Mouse (Mus musculus): Measurements from ENCODE around the gene Camkmt.

Gene Camkmt

GRCm38 (mm10) chr17:85463497-85464392 is 373.4 kb downstream of the Camkmt start:
- DNase-seq (ENCODE audit: low spot score), result no peak

DNA sequence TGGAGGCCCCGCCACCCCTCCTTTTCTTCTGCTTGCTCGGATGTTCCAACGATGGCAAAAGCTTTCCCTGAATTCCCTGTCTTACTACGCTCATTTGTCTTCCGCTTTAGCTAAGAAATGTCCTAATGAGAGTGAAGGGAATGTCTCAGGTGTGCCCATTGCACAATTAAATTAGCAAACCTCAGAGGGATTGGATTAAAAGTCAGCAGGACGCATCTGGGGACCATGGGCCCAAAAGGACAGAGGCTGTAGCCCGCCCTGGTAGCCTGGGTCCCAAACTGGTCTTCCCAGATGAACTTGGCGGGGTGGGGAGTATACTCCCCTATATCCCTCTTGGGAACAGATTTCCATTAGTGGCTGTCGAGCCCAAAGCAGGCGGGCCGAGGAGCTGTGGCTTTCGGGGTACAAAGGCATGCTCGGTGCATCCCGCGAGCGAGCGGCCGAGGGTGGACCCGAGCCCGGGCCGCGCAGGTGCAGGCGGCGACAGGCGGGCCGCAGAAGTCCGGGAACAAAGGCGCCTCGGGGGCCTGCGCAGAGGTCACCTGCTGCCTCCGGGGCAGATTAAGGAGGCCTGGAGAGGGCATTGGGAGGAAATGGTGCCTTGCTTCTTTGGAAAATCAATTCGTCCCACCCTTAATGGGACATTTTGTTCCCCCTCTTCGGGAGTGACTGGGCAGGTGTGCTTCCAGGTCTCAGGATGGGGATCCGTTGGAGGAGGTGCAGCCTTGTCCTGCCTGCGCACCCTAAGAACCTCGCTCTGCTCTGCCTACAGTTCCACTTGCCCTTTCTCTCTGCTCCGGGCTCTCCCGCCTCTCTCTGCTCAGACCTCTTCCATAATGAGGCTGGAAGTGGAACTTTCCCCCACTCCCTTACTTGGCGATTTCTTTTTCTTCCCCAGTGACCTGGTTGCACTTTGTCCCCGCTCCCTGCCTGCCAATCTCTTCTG is 374.4 kb downstream of the Camkmt start:
- DNase-seq (ENCODE audit: low spot score), result no peak

DNA sequence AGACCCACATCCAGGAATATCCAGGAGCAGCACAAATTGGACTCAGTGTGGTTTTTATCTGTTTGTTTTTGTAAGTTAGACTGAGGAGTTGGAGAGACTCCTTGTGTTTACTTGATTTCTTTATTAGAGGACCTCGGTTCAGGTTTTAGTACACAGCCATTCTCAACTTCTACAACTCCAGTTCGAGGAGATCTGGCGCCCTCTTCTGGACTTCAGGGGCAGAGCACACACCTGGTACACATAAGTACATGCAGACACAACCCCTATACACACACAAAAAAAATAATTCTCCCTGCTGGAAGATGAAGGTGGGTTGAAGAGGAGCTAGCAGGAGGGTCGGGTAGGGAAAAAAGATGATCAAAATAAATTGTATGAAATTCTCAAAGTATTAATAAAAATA is 379.4 kb downstream of the Camkmt start:
- DNase-seq (ENCODE audit: low spot score), result no peak

GRCm38 (mm10) chr17:85472687-85473202 is 382.4 kb downstream of the Camkmt start:
- DNase-seq (ENCODE audit: low spot score), result no peak

GRCm38 (mm10) chr17:85473217-85473616 is 382.9 kb downstream of the Camkmt start:
- no peak for DNase-seq (ENCODE audit: low spot score)

DNA sequence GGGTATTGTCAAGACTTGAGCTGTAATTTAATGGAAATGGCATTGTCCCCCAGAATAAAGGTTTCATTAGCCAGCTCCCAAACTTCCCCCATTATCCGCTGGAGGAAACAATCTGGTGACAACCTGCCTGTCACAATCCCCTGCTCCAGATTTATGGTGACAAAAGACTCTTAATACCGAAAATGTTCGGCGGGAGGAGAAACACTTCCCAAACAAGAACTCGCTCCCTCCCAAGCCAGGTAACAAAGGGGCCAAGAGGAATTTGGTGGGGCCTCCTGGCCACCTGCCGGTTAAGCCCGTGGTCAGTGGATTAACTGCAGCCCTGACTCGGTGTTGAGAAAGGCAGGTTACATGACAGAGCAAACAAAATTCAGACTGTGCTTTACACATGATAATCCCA is 383.5 kb downstream of the Camkmt start:
- no peak for DNase-seq (ENCODE audit: low spot score)

DNA sequence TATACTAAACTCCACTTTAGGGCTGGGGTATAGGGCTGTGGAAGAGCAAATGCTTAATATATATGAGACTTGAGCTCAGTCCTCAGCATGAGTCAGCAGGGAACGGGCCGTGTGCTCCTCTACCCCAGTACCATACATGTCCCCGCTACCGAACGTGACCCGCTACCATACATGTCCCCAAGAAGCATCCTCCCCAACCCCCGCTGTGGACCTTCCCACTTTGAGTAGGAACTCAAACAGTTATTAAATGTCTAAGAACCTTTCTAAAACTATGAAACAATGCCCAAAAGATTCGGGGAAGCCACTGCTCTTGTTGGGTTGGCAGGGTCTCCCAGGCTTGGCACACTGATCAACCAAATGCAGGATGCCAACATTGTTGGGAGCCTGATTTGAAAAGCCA is 390.9 kb downstream of the Camkmt start:
- DNase-seq (ENCODE audit: low spot score), result no peak

DNA sequence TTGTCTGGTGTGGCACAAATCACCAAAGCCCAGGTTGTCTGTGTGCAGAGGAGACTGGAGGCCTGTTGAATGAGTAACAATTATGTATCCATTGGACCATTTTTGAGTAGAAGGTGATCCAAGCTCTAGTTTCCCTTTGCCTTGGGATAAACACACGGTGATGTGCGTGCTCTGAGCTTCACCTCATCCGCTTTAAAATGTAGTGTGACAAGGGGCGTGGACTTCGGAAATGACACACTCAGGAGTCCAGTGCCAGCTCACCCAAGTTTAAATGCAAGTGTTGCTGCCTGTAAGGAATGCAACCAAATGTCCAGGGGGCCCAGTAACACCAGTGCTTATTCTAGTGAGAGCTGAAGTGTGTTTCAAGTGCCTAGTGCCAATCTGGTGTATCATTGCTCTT is 392.7 kb downstream of the Camkmt start:
- no peak for DNase-seq (ENCODE audit: low spot score)

DNA sequence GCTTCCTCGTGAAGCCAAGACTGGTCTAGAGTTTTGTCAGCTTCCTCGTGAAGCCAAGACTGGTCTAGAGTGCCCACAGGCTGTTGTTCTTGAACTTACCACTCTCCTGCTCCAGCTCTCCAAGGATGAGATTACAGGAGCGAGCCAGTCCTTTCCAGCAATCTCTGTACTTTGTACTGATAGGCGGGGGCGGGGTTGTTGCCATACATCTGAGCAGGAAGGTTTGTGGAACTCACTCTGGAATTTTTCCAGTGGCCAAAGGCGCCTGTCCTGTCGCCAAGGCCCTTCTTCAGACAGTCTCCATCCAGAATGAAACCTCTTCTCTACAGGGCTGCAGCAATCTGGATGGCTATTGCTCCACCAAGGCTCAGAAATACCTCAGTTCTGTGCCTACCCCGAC is 393.7 kb downstream of the Camkmt start:
- DNase-seq (ENCODE audit: low spot score), result no peak

DNA sequence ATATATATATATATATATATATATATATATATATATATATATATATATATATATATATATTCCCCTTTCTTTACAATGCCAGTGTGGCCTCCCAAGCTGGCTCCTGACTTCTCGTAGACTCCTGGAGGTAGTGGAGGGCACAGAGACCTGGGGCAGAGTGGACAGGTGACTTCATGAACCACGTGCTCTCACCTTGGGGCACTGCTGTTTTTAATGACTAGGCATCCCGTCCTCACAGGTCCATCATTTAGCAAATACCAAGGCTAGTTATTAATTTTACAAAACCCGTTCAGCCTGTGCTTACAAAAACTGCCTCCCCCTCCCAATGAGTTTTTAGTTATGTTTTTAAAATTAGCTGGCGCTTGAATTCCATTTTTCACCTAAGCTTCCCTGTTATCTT is 394.2 kb downstream of the Camkmt start:
- DNase-seq (ENCODE audit: low spot score), result no peak

DNA sequence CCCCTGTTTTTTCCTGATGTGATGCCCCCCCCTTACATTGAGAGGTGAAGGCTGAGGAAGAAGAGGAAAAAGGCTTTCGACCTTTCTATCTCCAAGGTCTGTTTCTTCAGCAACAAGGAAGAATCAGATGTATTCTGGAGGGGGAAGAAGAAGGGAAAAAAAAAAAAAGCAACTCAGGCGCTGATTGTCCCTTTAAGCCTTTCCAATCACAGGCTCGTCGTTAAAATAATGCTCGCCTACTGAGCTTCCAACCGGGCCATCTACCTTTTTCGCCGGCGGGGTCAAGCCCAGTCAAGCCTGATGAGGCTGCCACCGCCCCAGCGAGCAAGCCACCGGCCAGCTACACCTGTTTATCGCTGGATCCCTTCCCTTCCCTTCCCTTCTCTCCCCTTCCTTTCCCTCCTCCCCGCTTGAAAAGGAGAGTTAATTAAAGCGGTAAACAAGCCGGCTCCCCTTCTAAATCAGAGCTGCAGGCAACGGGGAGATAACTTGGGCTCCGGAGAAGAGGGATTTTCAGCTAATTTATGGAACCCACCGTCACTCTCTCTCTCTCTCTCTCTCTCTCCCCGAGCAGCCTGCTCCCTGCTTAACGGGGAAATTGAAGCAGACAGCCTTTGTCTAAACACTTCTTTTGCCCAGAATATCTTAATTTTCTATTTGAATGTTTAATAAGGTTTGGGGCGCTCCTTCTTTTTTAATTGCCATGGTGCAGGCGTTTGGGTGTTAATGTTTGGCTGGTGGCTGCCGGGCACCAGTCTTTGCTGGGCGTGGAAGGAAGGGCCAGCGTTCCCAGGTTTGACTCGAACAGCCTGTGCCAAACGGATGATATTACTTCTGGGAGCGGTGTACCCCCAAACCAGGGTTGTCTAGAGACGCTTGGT is 395.0 kb downstream of the Camkmt start:
- no peak for DNase-seq (ENCODE audit: low spot score)

DNA sequence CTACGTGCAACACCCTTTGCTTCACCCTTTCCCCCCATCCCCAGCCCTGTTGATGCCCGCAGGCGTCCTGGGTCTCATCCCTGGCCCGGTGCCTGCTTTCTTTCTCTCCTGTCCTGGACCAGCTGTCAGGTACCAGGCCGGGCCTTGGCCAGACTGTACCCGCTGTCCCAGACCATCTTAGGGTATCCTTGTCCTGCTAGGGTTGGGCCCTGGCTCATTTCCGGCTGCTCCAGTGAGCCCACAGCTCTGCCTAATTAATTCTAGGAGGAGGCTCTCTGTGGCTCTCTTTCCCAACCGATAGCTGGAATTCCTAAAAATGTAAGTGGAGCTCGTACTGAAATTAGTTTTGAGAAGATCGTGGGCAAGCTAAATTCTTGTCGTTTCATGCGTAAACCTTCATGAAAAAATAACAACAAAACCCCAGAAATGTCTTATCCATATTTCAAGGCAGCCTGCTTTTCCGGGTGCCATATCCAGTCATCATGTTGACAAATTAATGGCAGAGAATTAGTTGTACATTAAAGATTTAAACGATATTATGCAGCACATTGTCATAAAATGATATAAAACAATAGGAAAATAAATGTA is 395.7 kb downstream of the Camkmt start:
- DNase-seq (ENCODE audit: low spot score), result no peak

DNA sequence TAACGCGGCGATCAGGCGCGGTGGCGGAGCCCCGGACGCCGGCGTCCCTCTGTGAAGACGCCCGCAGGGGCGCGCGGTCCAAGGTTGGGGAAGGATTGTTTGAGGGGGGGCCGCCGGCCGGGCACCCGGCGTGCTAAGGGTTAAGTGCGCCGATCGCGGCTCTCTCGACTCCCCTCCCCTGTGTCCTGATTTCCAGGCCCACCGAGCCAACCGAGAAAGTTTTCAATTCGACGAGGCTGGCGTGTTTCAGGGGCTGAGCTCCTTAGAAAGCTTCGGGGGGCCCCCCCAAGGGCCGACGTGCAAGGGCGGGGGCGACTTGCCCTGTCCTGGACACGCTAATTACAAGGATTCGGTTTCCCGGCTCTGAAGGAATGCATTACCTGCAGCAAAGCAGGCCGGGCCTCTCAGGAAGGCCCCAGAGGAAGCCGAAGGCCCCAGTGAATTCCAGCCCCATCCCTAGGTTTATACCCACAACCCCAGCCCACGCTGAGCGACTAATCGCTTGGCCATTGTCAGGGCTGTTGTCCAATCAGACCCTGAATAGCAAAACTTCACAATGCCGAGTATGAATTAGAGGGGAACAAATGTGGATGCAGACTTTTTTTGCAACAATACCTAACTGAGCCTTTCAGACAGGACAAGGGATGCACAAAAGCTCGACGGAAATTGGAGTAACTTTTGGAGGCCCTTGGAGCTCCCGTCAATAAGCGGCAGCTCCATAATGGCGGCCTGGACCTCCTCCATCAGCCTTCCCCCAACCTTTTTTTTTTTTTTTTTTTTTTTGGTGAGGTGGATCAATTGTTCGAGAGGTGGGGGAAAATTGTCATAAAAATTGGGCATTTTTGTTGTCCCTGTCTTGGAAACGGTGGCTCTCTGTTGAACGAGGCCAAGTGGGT is 396.5 kb downstream of the Camkmt start:
- DNase-seq (ENCODE audit: low spot score), result no peak

DNA sequence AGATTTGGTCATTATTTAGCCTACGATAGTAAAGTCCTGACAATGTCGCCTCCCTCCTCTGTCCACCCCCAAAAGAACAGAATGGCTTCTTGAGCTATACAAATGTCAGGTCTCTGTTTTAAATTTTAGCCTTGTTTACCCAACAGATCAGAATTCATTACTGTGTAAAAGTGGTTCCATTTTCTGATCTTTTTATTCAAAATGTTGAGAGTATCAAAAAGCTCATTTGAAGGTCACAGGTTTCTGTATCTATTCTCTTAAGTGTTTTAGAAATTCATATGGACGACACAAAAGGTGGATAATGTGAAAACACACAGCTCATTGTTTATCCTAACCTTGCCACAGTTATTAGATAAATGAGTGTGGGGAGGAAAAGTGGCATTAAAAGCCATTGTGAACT is 397.2 kb downstream of the Camkmt start:
- no peak for DNase-seq (ENCODE audit: low spot score)

DNA sequence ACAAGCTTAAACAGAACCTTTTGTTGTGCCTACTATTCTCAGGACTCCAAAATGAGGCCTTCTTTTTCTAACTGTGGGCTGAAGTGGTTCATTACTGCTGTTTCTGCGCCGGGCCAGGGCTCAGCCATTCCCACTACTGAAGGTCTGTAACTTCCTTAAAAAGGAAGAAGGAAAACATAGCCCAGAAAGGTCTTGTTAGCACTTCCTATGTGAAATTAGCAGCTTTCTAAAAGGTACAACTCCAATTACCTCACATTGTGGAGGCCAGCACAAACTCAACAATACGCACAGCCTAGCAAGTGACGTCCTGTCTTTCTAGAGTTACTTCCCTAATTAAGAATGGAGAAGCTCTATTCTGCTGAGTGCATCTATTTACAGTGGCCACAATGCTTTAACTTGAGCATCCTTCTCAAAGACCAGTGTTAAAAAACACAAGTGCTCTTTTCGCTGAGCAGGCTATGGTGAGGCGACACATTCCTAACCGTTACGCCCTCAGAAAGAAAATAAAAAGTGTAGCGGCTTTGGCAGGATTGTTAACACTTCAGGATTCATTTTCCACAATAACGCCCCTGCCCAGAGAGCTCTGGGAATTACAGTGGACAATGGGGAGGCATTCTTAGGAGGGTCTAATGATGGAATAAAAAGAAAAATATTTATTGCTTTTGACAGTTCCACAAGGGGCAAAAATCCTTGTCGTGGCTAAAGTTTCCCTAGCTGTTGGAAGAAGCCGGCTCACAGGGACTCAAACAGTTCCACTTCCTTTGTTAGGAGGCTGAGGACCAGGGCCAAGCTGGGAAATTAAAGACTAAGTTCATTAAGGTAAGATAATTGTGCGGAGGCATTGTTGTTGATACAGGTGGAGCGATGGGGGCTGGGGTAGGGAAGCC is 398.5 kb downstream of the Camkmt start:
- DNase-seq (ENCODE audit: low spot score), result no peak

DNA sequence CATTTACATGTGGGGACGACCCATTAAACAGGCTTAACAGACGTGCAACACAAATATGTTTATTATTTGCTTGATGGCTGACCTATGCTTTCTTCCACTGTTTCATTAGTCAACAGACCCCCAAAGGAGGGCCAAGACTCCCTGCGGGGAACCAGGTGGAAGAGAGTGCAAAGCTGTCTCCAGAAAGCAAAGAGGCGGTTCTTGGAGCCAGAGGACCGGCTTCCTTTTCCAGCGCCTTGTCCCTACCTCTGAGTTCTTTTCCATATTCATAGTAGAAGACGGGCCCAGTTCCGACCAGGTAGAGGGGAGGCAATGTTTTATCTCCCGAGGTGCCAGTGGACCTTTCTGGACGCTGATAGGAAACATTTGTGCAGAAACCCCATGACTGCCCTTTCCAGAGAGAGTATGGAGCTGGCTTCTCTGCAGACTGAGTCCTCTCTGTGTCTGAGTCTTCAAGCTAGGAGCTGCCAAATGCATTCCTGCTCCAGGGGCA is 399.2 kb downstream of the Camkmt start:
- DNase-seq (ENCODE audit: low spot score), result no peak

DNA sequence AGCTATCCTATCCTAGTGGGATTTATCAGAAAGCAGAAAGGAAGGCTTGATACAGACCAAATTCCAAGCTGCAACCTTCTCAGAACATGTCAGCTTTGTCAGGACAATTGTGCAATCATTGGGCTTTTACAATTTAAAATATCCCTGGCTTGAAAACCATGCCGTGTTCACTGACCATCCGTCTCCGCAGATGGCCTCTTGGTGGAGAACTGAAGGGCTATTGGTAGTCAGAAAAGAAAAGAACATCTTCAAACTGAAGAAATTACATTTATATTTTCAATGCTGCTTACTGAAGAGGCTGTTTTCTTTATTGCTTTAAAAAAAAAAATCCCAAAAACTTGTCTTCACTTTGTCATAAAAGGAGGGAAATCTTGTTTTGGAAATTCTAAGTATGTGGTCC is 401.1 kb downstream of the Camkmt start:
- DNase-seq (ENCODE audit: low spot score), result no peak

GRCm38 (mm10) chr17:85493521-85493920 is 403.2 kb downstream of the Camkmt start:
- DNase-seq (ENCODE audit: low spot score), result no peak
